Mouse (Mus musculus): Measurements from ENCODE around the gene Ints12. TPM values are rescaled to one million over a fixed set of nuclear protein-coding genes. Genes with fewer than 3 reads are reported as not detected.

Gene Ints12
- polyA plus RNA-seq, 1 experiment from 2014 or later = 9.0 TPM

- TF ChIP-seq CTCF (IDR thresholded peaks at IDR 0.05; ENCODE audit: low read depth) (no peak), EP300 (IDR thresholded peaks at IDR 0.05; ENCODE audit: low read depth) (no peak)
- no peaks in the 10 kb centered on the region for H3K4me1 ChIP-seq (ENCODE audit: insufficient read depth)
- ATAC-seq (no peak), DNase-seq (no peak)
- H3K36me3 ChIP-seq (replicated peaks; ENCODE audit: insufficient read depth, low read length) = no peaks in the 10 kb centered on the region
- 83% methylated on average over 5 of the region's 5 CpGs for WGBS (ENCODE audit: insufficient replicate concordance)
- H3K27ac ChIP-seq (ENCODE audit: low read depth) = no peak overlapping the region
- no peak overlapping the region for H3K4me2 ChIP-seq (ENCODE audit: low read depth, low read length)
- no peaks in the 10 kb centered on the region for H3K9me3 ChIP-seq (ENCODE audit: low read length)
- H3K9ac ChIP-seq (replicated peaks) = no peak overlapping the region
- H3K27me3 ChIP-seq (ENCODE audit: insufficient read depth, low read length) = no peaks in the 10 kb centered on the region
- no peak overlapping the region for H3K4me3 ChIP-seq (ENCODE audit: low read depth, low read length)
Measured at GRCm38 (mm10) chr3:133131372-133131771, 39.7 kb downstream of the Ints12 start.

DNA sequence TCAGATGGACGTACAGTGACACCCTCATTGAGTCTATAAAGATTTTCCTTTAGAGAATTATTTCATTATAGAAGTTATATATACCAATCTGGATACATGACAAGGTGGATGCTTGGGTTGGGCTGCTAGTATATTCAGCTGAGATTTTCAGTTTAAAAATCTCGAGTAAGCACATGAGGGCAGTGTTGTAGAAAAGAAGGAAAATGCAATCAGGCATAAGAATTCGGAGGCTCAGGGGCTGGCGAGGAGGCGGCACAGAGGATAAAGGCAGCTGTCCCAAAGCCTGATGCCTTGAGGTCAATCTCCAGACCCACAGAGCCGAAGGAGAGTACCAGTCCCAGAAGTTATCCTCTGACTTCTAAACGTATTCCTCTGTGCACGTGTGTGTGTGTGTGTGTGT, 41.0 kb downstream of the Ints12 start:
- Histone ChIP-seq H3K9ac (replicated peaks) (no peak overlapping the region), H3K9me3 (ENCODE audit: low read length) (no peaks in the 10 kb centered on the region), H3K4me3 (ENCODE audit: low read depth, low read length) (no peak overlapping the region), H3K27ac (ENCODE audit: low read depth) (no peak overlapping the region), H3K4me1 (ENCODE audit: insufficient read depth) (no peaks in the 10 kb centered on the region), H3K4me2 (ENCODE audit: low read depth, low read length) (no peak overlapping the region), H3K27me3 (ENCODE audit: insufficient read depth, low read length) (no peaks in the 10 kb centered on the region), H3K36me3 (replicated peaks; ENCODE audit: insufficient read depth, low read length) (no peaks in the 10 kb centered on the region)
- 72% methylated on average over 8 of the region's 8 CpGs for WGBS (ENCODE audit: insufficient replicate concordance)
- DNase-seq = no peak
- TF ChIP-seq EP300 (IDR thresholded peaks at IDR 0.05; ENCODE audit: low read depth) (no peak), CTCF (IDR thresholded peaks at IDR 0.05; ENCODE audit: low read depth) (no peak)
- no peak for ATAC-seq

- TF ChIP-seq CTCF (IDR thresholded peaks at IDR 0.05; ENCODE audit: low read depth) (no peak), EP300 (IDR thresholded peaks at IDR 0.05; ENCODE audit: low read depth) (no peak)
- DNase-seq = no peak
Measured at GRCm38 (mm10) chr3:133141877-133142276, 50.2 kb downstream of the Ints12 start.

GRCm38 (mm10) chr3:133144511-133145147, 53.0 kb downstream of the Ints12 start:
- H3K9me3 ChIP-seq (ENCODE audit: low read length) = no peaks in the 10 kb centered on the region
- H3K9ac ChIP-seq (replicated peaks) = no peak overlapping the region
- H3K27ac ChIP-seq (ENCODE audit: low read depth) = no peak overlapping the region
- ATAC-seq (no peak), DNase-seq (no peak)
- H3K36me3 ChIP-seq (replicated peaks; ENCODE audit: insufficient read depth, low read length) = no peaks in the 10 kb centered on the region
- 77% methylated on average over 6 of the region's 6 CpGs for WGBS (ENCODE audit: insufficient replicate concordance)
- H3K4me3 ChIP-seq (ENCODE audit: low read depth, low read length) = no peak overlapping the region
- no peak overlapping the region for H3K4me2 ChIP-seq (ENCODE audit: low read depth, low read length)
- H3K4me1 ChIP-seq (ENCODE audit: insufficient read depth) = no peaks in the 10 kb centered on the region
- H3K27me3 ChIP-seq (ENCODE audit: insufficient read depth, low read length) = no peaks in the 10 kb centered on the region
- no peak for TF ChIP-seq EP300 (IDR thresholded peaks at IDR 0.05; ENCODE audit: low read depth)
- no peak for TF ChIP-seq CTCF (IDR thresholded peaks at IDR 0.05; ENCODE audit: low read depth)

More at GRCm38 (mm10) chr3:133141877-133142276, 50.2 kb downstream of the Ints12 start:
- no peaks in the 10 kb centered on the region for H3K27me3 ChIP-seq (ENCODE audit: insufficient read depth, low read length)
- no peak overlapping the region for H3K9ac ChIP-seq (replicated peaks)
- no peak overlapping the region for H3K27ac ChIP-seq (ENCODE audit: low read depth)
- no peaks in the 10 kb centered on the region for H3K4me1 ChIP-seq (ENCODE audit: insufficient read depth)
- ATAC-seq = no peak
- H3K4me2 ChIP-seq (ENCODE audit: low read depth, low read length) = no peak overlapping the region
- no peaks in the 10 kb centered on the region for H3K36me3 ChIP-seq (replicated peaks; ENCODE audit: insufficient read depth, low read length)
- H3K4me3 ChIP-seq (ENCODE audit: low read depth, low read length) = no peak overlapping the region
- H3K9me3 ChIP-seq (ENCODE audit: low read length) = no peaks in the 10 kb centered on the region
- whole genome bisulfite sequencing (ENCODE audit: insufficient replicate concordance) = 62% methylated on average over 6 of the region's 6 CpGs

DNA sequence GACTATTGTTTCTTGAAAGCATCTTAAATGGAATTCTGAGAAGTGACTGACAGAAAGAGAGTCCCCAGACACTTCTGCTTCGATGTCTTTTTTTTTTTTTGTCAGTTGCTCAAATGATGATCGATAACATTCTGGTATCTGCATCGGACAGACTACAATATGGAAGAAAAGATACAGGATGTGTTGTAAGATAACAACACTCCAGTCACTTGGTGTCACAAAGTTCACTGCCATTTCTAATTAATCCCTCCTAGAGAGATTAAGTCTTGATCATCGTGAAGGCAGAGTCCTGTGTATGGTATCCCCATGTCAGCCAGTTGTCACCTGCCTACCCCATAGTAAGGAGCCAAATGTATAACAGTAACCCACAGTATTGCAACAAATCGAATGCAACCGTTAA, 60.0 kb downstream of the Ints12 start:
- H3K36me3 ChIP-seq (replicated peaks; ENCODE audit: insufficient read depth, low read length) = no peaks in the 10 kb centered on the region
- H3K27ac ChIP-seq (ENCODE audit: low read depth) = no peak overlapping the region
- DNase-seq (no peak), ATAC-seq (no peak)
- H3K4me1 ChIP-seq (ENCODE audit: insufficient read depth) = no peaks in the 10 kb centered on the region
- 64% methylated on average over 6 of the region's 6 CpGs for WGBS (ENCODE audit: insufficient replicate concordance)
- H3K9ac ChIP-seq (replicated peaks) = no peak overlapping the region
- no peak overlapping the region for H3K4me3 ChIP-seq (ENCODE audit: low read depth, low read length)
- H3K4me2 ChIP-seq (ENCODE audit: low read depth, low read length) = no peak overlapping the region
- TF ChIP-seq CTCF (IDR thresholded peaks at IDR 0.05; ENCODE audit: low read depth) = no peak
- no peak for TF ChIP-seq EP300 (IDR thresholded peaks at IDR 0.05; ENCODE audit: low read depth)
- no peaks in the 10 kb centered on the region for H3K27me3 ChIP-seq (ENCODE audit: insufficient read depth, low read length)
- no peaks in the 10 kb centered on the region for H3K9me3 ChIP-seq (ENCODE audit: low read length)

DNA sequence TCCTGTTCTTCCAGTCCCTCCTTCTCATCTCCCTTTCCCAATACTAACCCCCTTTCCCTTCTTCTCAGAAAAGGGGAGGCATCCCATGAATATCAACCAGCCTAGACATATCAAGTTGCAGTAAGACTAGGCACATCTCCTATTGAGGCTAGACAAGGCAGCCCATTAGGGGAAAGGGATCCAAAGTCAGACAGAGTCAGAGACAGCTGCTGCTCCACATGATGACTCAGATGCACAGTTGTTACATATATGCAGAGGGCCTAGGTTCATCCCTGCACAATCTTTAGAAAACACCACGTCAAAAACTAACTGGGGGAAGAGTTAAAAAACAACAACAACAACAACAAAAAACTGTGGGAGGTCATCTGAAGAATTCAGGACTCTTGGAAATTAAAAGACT, 61.2 kb downstream of the Ints12 start:
- no peak overlapping the region for H3K9ac ChIP-seq (replicated peaks)
- TF ChIP-seq CTCF (IDR thresholded peaks at IDR 0.05; ENCODE audit: low read depth) (no peak), EP300 (IDR thresholded peaks at IDR 0.05; ENCODE audit: low read depth) (no peak)
- no peaks in the 10 kb centered on the region for H3K4me1 ChIP-seq (ENCODE audit: insufficient read depth)
- H3K36me3 ChIP-seq (replicated peaks; ENCODE audit: insufficient read depth, low read length) = no peaks in the 10 kb centered on the region
- WGBS (ENCODE audit: insufficient replicate concordance) = 47% methylated on average over 1 of the region's 1 CpGs
- ATAC-seq = no peak
- H3K27me3 ChIP-seq (ENCODE audit: insufficient read depth, low read length) = no peaks in the 10 kb centered on the region
- H3K27ac ChIP-seq (ENCODE audit: low read depth) = no peak overlapping the region
- DNase-seq = no peak
- H3K9me3 ChIP-seq (ENCODE audit: low read length) = no peaks in the 10 kb centered on the region
- no peak overlapping the region for H3K4me3 ChIP-seq (ENCODE audit: low read depth, low read length)
- H3K4me2 ChIP-seq (ENCODE audit: low read depth, low read length) = no peak overlapping the region

Measured in liver, postnatal 0 days (tissue).